Mouse (Mus musculus) lung, postnatal 25 days (tissue): ENCODE data around the gene Dennd1a.
A peak's percentile ranks its signal among the peaks of the same experiment; 100 is the strongest.

Experiments
- DNase-seq: peaks from one replicate; pipeline ENCODE4 v3.0.0; 2022; ENCODE audit warnings: low spot score

Dennd1a gene

DNA sequence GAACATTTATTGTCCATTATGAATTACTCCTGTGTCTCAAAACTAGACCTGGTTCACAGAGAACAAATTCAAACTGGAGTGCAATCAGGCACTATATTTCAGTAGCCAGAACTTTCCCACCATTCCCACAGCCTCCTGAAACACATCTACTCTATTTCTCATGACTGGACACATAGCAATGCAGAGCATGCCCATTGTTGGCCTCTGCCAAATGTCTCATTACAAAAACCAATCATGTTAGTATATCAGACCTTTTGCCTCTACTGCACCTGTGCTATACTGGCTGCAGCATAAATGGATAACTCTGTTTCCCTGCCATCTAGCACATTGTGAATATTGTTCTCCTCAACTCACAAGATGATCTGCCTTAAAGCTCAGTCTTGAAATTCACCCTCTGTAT, 238.2 kb downstream of the Dennd1a start:
- no peak for DNase-seq

DNA sequence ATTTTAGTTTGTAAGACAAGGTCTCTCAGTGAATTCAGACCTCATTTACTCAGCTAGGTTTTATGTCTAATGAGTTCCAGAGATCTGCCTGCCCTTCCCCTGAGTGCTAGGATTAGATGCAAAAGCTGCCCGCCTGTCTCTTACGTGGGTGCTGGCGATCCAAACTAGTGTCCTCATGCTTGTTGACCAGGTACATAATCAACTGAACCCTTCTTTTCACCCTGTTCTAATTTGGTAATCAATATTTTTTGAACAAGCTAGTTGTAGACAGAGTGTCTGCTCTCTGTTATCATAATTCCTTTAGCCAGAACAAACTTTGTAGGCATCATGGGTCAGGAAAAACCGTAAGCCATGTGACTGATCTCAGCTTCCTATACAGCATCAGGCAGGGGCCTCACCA, 241.9 kb downstream of the Dennd1a start:
- no peak for DNase-seq

DNA sequence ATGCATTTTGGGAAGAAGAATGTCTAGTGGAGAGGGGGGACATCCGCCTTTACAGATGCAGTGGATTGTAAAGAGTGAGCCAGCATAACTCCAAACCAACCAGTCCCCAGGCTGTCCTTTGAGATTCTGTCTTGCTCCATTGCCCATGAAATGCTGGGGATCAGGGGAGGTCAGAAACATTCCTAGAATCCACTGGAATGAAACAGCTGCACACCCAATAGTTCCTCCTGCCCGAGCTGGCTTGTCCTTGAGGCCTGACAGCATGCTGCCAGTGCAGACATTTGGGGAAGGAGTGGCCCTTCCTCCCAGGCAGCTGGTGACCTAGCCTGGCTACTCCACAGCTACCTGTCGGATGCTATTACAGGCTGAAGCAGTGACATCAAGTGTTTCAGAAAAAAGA, 246.3 kb downstream of the Dennd1a start:
- no peak for DNase-seq

DNA sequence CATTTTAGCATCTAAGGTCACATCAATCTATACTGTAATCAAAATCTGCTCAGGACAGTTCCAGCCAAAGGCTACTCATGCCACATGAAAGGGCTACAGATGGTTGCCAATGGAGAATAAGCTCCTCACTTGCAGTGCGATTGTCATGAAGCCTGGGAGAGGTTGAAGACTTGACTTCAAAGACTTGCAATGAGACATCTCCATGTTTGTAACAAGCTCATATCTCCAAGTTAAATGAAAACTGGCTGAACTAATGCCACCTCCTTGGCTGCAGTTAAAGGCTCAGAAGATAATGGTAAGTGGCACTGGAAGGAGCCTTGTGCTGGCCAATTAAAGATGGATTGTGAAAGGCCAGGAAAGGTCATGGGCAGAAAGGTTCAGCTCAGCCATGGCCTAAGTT, 247.6 kb downstream of the Dennd1a start:
- DNase-seq = no peak

DNA sequence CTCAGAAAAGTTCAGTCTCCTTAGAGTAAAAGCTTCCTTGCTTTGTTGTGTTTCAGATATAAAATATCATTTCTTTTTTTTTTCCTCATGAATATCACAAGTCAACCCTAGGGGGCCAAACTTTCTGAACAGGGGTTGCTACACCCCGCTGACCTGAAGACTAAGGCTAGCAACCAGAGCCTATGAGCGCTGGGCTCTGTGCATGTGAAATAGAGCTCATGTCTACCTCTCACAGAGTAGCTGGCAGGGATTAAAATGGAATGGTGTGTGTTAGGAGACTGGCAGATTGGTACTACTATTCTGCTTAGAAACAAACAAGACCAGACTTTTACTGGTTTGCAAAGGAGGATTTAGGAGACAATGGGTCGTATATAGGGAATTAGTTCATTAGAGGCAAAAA, 258.9 kb downstream of the Dennd1a start:
- no peak for DNase-seq

DNA sequence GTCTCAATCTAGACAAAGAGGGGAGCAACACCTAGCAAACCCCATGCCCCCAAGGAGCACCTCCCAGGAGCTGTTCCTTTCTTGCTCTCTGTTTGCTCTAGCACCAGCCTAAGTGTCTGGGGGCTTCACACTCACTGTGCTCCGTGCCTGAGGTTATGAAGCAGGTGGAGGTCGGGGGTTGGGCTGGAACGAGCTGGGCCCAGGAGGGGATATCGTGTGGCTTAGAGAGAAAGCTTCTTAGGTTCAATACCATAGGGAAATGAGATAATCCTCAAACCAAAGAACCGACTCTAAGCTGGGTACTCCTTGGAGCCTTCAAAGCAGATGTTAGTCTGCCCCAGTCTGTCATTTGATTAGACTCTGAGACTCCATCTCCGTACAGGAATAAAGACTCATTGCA, 261.6 kb downstream of the Dennd1a start:
- DNase-seq = no peak

DNA sequence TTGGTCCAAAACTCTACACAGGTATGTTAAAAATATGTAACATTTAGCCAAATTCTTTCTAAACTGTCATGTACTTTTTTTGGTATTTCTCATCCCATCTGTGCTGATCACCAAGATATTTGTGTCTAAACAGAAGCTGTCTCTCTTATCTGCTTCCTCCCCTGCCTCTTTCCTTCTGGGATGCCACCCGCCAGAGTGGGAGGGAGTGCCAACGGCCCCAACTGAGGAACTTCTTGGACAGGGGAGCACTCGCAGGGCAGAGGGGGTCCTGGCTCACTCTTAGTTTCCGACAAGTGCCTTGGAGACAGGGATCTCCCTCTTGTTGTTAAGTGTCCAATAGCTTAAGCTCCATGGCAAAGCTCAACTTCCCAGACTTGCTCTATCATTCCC, 263.5 kb downstream of the Dennd1a start:
- no peak for DNase-seq

DNA sequence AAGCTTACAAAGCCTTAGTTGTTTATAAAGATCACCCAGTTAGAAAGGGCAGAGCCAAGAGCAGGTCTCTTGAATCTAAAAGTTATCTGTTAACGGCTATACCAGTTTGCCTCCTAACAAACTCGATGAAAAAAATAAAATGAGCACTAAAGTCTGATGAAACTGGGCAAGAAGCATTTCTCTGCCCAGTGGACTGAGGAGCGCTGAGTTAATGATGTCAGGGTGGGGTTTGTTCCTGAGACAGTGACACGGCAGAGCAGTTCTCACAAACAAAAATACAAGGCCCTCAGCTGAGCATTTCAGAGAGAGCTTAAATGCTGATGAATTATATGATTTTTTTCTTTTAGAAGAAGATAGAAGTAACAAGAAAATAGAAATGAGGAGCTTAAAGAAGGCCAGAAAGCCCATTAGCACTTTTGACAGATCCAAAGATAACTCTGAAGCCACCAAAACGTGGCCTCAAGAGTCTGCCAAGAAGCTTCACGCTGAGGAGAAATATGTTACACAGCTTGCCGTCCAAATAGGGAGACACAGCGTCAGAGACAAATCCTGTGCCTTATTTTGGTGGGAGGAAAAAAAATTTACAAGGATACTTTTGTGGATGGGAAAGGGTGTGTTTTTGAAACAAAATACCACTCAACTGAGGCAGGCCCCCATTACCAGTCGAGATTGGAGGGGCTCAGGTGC, 264.0 kb downstream of the Dennd1a start:
- no peak for DNase-seq

DNA sequence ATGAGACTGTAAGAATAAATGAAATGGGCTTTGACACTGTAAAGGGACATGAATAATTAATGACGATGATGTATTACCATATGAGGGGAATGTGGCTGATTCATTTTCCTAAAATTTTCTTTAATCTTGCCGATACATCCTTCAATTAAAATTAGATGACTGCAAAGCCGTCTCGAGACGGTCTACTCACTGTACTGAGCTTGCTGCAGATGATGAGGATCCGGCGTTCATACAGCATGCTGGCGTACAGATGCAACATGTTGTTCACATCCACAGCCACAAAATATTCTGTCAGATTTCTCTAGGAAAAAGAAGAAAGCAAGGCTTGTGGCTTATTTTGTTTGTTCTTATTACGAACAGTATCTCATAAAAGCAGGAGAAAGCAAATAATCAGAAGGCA, 266.0 kb downstream of the Dennd1a start:
- DNase-seq = no peak

DNA sequence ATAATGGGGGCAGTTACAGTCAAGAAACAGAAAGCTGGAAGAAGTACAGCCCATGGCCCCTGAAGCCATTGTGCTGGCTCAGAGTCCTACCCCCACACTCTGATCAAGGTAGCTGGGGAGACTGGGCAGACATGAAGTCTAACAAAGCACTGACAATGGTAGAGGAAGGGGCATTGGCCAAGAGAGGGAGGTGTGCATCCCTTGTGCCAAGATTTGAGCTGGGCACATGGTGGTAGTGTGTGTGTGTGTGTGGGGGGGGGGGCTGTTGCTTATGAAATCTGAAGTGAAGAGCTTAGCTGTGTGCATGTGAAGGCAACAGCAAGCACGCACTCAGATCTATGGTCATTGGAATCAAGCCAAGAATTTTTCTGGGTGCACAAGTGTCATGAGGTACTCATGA, 272.5 kb downstream of the Dennd1a start:
- DNase-seq = peak; percentile 5

DNA sequence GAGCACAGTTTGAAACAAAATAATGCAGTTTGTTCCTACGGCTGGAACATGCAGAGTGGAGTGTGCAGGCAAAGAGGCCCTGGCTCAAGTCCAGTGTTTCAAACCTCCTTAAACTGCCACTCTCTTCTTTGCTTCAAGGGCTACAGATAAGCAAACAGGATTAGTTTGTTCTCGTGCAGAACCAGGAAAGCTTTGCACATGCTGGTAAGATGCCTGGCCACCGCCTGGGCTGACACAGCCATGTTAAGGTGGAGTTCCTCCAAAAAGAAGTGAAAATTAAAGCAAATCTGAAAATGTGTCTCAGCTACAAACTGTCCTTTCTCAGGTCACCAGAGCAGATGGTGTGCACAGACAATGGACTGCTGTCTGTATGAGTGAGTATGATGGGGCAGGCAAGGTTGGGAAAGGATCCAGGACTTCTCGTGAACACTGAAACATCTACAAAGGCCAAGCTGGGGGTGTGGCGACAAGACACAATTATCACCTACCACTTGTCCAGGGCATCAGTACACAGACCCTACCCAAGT, 273.3 kb downstream of the Dennd1a start:
- DNase-seq = peak; percentile 78

DNA sequence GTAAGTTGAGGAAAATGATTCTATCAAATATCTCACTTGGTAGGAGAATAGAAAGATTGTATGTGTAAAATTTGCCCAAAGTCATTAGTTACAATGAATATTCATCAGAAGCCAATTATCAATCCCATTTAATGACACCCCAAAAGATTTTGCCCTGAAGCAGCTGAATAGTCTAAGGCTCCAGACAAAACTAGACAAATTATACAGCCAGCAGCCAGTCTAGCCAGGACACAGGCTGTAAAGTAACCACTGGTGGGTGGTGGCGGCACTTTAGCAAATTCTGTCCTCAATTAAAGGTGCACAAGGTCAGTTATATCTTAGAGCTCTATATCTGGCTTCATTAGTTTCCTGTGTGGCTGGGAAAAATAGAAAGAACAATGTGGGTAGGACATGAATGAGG, 280.0 kb downstream of the Dennd1a start:
- no peak for DNase-seq

DNA sequence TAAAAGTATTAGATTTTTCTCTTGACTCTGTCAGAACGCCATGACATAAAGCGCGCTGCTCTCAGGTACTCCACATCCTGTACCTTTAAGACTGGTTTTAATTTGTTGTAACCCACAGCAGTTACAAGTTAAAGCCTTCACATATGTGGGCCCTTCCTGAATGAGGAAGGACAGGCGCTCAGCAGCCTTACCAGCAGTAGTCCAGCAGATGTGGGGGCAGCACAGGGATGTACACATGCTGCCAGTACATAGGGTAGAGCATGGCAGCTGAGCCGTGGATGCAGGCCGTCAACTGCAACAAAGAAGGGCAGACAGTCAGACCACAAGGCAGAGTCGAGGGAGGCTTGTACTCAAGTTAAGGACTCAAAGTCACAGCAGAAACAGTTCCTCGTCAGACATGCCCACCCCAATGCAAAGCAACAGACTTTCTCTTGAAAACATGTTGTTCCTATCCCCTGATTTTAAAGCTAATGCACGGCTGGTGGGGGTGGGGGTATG, 284.0 kb downstream of the Dennd1a start:
- DNase-seq = no peak

DNA sequence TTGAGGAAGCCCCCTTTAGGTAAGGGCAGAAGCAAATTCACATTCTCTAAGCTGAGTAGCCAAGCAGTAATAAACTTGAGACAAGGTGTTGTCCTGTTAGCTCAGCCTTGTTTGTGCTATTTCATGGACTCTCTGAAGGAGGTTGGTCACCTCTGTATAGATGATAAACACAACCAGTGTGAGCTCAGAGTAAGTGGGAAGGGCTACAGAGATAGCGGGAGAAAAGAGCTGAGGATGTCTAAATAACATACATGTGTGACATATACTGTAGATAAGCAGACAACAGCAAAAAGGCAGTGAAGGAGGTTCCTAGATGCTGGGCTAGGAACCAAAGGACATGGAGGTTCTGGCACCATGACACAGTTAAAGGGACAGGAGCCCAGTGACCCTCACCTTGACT, 286.2 kb downstream of the Dennd1a start:
- no peak for DNase-seq

DNA sequence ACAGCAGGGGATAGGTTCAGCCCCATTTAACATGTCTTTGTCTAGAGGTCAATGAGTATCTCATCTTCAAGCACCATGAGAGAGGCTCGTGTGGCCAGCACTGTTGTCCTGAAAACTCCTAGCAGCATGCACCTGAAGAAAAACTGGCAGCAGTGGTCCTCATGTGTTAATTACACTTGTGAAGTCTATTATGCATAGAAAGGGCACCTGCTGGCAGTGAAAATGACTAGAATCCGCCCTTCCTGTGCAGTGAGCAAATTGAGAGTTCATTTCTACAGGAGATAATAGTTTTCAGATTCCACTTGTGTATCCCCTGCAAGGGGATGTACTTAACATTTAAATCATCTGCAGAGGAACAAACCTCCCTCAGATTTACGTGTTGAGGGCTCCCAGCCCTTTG, 289.2 kb downstream of the Dennd1a start:
- no peak for DNase-seq

DNA sequence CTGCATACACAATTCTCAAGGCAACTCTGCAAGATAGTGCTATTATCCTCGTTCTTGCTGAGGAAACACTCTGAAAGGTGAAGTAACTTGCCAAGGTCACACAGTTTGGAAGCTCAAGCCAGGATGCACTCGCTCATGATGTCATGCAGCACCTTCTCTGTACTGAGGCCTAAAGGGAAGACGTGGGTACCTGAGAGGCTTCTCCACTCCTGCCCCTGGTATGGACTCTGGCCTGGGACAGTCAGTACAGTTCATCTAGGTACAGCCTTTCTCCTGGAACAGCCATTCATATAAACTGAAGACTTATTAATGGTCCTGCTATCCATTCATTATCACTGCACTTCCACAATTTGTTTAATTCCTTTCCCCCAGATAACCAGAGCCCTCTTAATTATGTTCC, 298.1 kb downstream of the Dennd1a start:
- DNase-seq = no peak

DNA sequence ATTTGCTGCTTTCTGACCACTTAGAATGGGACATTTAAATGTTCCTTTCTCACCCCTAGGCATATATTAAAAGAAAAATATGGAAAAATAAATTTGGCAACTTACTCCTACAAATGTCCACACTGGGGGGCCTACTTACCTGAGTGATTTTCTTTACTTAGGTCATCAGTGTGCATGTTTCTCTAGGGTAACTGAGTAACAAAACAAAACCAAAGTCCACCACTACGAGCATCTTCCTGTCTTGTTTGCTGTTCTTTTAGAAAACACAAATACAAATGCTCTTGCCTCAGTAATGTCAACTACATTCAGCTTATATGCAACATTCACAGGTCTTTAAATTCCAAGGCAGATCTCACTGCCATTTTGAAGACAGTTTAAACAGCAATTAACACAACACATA, 298.9 kb downstream of the Dennd1a start:
- DNase-seq = no peak

DNA sequence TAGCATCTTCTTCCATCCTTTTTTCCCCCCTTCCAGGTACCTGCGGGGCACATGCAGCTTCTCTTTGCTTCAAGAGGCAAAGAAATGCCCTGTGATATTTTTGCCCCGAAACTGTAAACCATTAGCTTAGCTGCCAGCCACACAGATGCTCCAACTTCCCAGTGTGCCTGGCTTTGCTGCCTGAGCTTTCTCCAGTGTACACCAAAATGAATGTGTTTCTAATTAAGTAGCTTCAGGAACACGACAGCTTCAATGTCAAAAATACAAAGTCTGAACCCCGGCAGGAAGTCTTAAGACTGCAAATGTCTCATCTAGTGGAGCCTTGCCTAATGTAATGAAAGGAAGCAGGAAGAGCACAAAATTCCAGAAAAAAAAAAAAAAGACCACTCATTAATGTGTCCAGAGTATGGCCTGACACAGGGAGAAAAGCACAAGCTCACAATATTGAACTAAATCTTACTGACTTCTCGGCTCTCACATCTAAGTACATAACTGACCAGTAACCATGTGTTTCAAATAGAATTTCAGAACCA, 301.4 kb downstream of the Dennd1a start:
- no peak for DNase-seq

DNA sequence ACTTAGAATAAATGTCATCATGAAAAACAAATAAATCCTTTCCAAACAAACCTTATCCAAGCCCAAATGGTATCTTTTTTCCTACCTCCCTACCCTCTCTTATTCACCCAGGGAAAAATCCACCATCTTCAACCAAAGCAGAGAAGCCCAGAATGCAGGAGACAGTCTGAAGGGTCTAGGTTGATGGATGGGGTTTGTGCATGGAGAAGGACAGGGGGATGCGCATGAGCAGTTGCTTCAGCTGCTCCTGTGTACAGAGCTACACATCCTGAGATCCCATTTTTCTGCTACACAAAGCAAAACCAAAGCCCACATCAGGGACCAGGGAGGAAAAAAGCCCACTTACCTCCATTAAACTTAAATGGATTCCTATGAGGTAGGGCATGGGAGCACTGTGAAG, 304.5 kb downstream of the Dennd1a start:
- DNase-seq = no peak

DNA sequence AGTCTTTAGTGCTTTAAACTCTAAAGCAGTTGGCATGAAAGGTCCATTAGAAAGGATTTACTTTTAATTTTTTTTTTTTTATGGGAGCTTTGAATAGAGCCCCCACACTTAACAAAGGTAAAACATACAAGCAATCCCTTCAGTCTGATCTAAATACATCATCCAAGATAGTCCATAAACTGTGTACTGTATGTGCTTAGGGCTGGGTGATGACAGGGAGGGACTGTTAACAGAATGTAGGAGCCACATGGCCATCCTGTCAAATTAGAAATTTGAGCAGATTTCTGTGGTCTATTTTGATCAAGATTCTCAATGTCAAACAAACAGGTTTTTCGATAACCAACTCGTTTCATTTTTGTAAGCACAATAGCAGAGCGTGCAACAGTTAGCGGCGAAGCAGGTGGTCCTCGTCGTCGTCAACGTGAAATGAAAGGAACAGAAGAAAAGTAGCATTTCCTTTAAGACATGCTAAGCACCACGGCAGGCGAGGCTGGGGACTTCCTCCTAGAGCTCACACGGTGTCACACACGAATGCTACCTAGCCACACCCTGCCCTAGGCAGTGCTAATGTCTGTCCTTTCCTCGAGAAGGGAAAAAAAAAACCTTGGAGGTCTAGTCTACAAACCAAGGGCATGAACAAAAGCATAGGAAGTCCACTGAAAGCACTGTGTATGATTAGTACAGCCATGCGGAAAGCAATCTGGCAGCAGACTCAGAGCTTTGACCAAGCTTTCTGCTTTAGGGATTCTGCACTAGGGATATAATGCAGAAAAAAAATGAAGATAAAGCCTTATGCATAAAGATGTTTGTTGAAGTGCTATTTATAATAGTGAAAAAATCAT, 305.4 kb downstream of the Dennd1a start:
- peak; percentile 5 for DNase-seq

DNA sequence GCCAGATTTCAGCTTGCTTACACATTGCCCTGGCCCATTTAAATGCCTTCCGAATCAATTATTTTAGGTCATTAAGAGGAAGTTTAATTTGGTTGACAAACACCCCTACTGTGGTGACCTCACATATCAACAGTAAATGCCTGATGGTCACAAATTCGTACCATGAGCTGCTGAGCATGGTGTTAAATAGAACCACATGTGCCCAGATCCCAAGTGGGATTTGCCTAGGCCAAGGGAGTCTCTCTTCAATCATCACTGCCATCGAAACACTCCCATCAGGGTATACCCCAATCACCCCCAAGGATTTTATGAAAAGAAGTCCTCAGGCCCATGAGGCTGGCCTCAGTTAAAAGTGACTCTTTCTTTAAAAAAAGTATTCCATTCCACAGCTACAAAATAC, 313.0 kb downstream of the Dennd1a start:
- DNase-seq = no peak

DNA sequence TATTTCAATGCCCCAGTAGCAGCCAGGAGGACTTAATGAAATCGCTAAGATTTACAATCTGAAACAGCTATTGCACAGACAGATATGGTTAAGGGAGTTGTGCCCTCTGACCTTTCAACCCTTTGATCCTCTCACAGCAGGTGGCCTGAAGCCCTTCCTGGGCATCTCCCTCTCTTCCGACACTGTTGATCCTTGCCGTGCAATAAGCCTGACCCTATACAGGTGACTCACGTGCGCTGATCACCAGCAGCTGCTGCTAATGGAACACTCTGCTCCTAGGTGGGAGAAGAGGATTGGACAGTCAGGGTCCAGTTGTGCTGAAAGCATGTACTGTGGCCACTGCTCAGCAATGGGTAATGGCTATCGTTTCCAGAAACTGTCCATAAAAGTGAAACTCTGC, 314.6 kb downstream of the Dennd1a start:
- DNase-seq = no peak

DNA sequence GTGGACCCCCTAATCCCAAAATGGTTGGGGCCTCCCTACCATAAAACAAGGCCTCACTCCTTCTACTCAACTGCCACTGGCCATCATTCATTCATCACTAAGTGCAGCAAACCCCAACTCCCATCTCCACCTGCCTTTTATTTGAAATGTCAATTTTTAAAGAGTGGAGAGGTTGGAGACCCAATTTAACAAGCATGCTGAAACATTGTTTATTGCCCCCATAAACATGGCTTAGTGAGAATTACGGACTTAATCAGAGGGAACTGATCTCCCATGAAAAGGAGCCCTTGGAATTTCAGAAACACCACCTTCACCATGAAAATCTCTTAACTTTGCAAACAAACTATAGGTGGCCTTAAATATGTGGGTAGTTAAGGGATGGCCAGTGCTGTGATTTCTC, 315.5 kb downstream of the Dennd1a start:
- DNase-seq = no peak
